Mouse (Mus musculus): ENCODE measurements around the gene Gramd1b.

DNA sequence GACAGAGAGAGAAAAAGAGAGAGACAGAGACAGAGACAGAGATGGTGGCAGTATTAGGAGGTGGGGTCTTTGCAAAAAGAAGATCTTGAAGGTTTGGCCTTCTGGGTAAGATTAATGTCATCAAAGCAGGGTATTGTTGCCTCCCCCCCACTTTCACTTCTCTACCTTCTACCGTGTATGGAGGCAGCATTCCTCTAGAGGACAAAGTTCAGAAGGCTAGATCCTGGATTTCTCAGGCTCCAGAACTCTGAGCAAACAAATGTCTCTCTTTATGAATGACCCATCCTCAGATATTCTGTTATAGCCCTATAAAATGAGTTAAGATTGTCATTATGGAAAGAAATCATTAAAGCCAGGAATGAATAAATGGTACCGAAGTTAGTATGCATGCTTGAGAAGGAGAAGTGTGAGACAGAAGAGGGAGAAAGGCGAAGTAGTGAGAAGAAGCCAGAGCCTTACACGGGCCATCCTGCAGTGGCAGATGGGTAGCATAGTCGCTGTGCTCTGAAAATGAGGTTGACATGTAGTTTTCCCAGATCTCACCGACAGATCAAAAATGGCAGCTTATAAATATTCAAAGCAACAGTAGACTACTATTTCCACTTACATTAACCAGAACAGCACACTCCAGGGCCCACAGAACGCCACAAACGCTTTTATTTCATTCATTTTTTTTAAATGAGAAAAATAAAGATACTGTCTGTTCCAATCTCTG is 91.1 kb downstream of the Gramd1b start:
- TF ChIP-seq CTCF (IDR thresholded peaks at IDR 0.05; ENCODE audit: low read depth, low read length) = no peak
- no peak for TF ChIP-seq POLR2A (IDR thresholded peaks at IDR 0.05; ENCODE audit: borderline replicate concordance, low read depth, low read length)

All from bone marrow macrophage, adult 2 months (primary cell).